Mouse (Mus musculus) neural tube, embryonic 11.5 days (tissue): Measurements from ENCODE around the gene Wdr45b. TPM values are rescaled to one million over a fixed set of nuclear protein-coding genes. Genes with fewer than 3 reads are reported as not detected.

Source experiments
- ATAC-seq: fragments of 200-750 bp; cut with Nextera tagmentation; 2 replicates; pipeline ENCODE4 v1.8.0; 2017; ENCODE audit warnings: moderate number of reproducible peaks, mild to moderate bottlenecking, moderate TSS enrichment, moderate library complexity; ENCODE audit not compliant: insufficient read depth, low FRiP score, low TSS enrichment
- DNase-seq: peaks from one replicate; pipeline ENCODE4 v3.0.0-alpha.2; 2015; ENCODE audit warnings: low spot score
- H3K27ac ChIP-seq: fragments of 300-500 bp; sonication (generic); 2 replicates; pipeline ENCODE4 v1.5.1; 2014; ENCODE audit warnings: low read depth, mild to moderate bottlenecking, low read length
- H3K27me3 ChIP-seq: fragments of 300-500 bp; sonication (generic); 2 replicates; pipeline ENCODE4 v1.6.1; 2014; ENCODE audit warnings: mild to moderate bottlenecking, low read length, mixed read lengths; ENCODE audit not compliant: control insufficient read depth, insufficient read depth
- H3K36me3 ChIP-seq: fragments of 300-500 bp; sonication (generic); 2 replicates; pipeline ENCODE4 v1.6.1; 2014; ENCODE audit warnings: mild to moderate bottlenecking, low read length, moderate library complexity, mixed read lengths; ENCODE audit not compliant: control insufficient read depth, insufficient read depth
- H3K4me1 ChIP-seq: fragments of 300-500 bp; sonication (generic); 2 replicates; pipeline ENCODE4 v1.6.1; 2014; ENCODE audit warnings: low read length, mixed read lengths; ENCODE audit not compliant: control insufficient read depth, insufficient read depth
- H3K4me2 ChIP-seq: fragments of 300-500 bp; sonication (generic); 2 replicates; pipeline ENCODE4 v1.6.1; 2014; ENCODE audit warnings: low read depth, mild to moderate bottlenecking, moderate library complexity
- H3K4me3 ChIP-seq: fragments of 300-500 bp; sonication (generic); 2 replicates; pipeline ENCODE4 v1.5.1; 2014; ENCODE audit warnings: low read depth, low read length
- H3K9ac ChIP-seq: fragments of 300-500 bp; sonication (generic); 2 replicates; pipeline ENCODE4 v1.6.1; 2014; ENCODE audit warnings: mild to moderate bottlenecking, low read length
- H3K9me3 ChIP-seq: fragments of 300-500 bp; sonication (generic); 2 replicates; pipeline ENCODE4 v1.6.1; 2016; ENCODE audit warnings: low read length; ENCODE audit not compliant: control insufficient read depth
- WGBS: fragments of 180-500 bp; shearing (Covaris S2); extraction: QIAGEN DNeasy Blood & Tissue Kit; methylation state at CpG from one replicate; pipeline ENCODE4 v1.1.7; 2014; 5-methylcytosine and 5-hydroxymethylcytosine counted together
- microRNA-seq: library from miRNA; unstranded; fragments of <30 nt; microRNA quantifications from one replicate; pipeline ENCODE4, GENCODE M21; 2016
- polyA plus RNA-seq: library from polyadenylated mRNA; unstranded; fragments of >200 nt; fragmentation: Nextera tagmentation; extraction: Ambion mirVana; gene quantifications from 2 replicates; pipeline ENCODE4 v1.2.1, GENCODE M21; 2014

Gene Wdr45b
- polyA plus RNA-seq, 1 experiment from 2014 or later: 116 TPM

DNA sequence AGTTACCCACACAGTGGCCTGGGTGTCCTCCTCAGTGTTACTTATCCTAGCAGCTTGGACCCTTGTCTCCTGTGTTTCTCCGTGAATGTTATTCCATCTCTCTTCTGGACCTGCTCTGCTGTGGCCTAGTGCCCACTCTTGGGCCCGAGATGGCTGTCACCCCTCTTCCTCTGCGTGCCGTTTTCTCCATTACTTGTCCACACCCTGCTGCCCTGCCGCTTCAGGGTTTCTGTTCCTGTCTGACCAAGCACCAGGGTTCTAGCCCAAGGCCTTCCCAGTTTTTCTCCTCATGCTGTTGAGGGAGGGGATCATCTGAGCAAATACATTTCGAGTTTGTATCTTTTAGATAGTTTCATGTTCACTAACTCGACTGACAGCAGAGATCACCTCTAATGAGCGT lies 76.7 kb downstream of the Wdr45b start:
- no peak overlapping the region for H3K4me3 ChIP-seq
- DNase-seq (no peak), ATAC-seq (no peak)
- no peaks in the 10 kb centered on the region for H3K36me3 ChIP-seq
- no peak overlapping the region for H3K9ac ChIP-seq
- no peaks in the 10 kb centered on the region for H3K4me1 ChIP-seq
- no peak overlapping the region for H3K4me2 ChIP-seq
- H3K27ac ChIP-seq: no peak overlapping the region
- no peaks in the 10 kb centered on the region for H3K9me3 ChIP-seq
- 89% methylated on average over 8 of the region's 8 CpGs for WGBS
- H3K27me3 ChIP-seq: no peaks in the 10 kb centered on the region

Small RNA genes lying within 50 kb of the gene (microRNA-seq; reads per million reads assigned to microRNA genes)
- not detected for gene Mir7236

Other genes starting within 250 kb of the Wdr45b start
- not detected in 2 replicates for gene Tex19.2, start 235.8 kb downstream of the Wdr45b start, polyA plus RNA-seq
- gene Tex19.1, start 208.3 kb downstream of the Wdr45b start, polyA plus RNA-seq: 0.46 TPM in 1 of 2 replicates, not detected in the other
- gene Uts2r, start 194.2 kb downstream of the Wdr45b start, polyA plus RNA-seq: 0.19 TPM in 1 of 2 replicates, not detected in the other
- 7.0 and 7.6 TPM in 2 replicates for gene Hexdc, start 150.0 kb downstream of the Wdr45b start, polyA plus RNA-seq
- gene Ogfod3, start 149.7 kb downstream of the Wdr45b start, polyA plus RNA-seq: 17.8 and 19.8 TPM in 2 replicates
- 42.3 and 45.7 TPM in 2 replicates for gene Cybc1, start 125.1 kb downstream of the Wdr45b start, polyA plus RNA-seq
- 77.8 and 87.0 TPM in 2 replicates for gene Narf, start 117.2 kb downstream of the Wdr45b start, polyA plus RNA-seq
- 18.7 and 20.6 TPM in 2 replicates for gene Foxk2, start 94.5 kb downstream of the Wdr45b start, polyA plus RNA-seq
- 4.2 and 4.7 TPM in 2 replicates for gene Rab40b, start 33.8 kb upstream of the Wdr45b start, polyA plus RNA-seq
- gene Fn3krp, start 67.0 kb upstream of the Wdr45b start, polyA plus RNA-seq: 8.2 and 8.8 TPM in 2 replicates
- 2.3 and 3.5 TPM in 2 replicates for gene Fn3k, start 80.5 kb upstream of the Wdr45b start, polyA plus RNA-seq
- gene Tbcd, start 97.5 kb upstream of the Wdr45b start, polyA plus RNA-seq: 51.6 and 54.6 TPM in 2 replicates
- 0.58 and 1.1 TPM in 2 replicates for gene Zfp750, start 164.9 kb upstream of the Wdr45b start, polyA plus RNA-seq